Mouse (Mus musculus): ENCODE measurements at regions not wholly inside any gene's neighbourhood (a gene's known extent, or its start where the extent isn't known, plus 50 kb on each side); places are given as distances from the start of the nearest gene placed in this dataset.

GRCm38 (mm10) chr14:91658654-91659421 lies 2231.6 kb downstream of the Pcdh9 start:
- no peak for DNase-seq (ENCODE audit: low read depth, low spot score)

- peak; percentile 94 for DNase-seq (ENCODE audit: low read depth, low spot score)
Observed at GRCm38 (mm10) chr14:91656011-91656410, 2234.5 kb downstream of the Pcdh9 start.

DNA sequence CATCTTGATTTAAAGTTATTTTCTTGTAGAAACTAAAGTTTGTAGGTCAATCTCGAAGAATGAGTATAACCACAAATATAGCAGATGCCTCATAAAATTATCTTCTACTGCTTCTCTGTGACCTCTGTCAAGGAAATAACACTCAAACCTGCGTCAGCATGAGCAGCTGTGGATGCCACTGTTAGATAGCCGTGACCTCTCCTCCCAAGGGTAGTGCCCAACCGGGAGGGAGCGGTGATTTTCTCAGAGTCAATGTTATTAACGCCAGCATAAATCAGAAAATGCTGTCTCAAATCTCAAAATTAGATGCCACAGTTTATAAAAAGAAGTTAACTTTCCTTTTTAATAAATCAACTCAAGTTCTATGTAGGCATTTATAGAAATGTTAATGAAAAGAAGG lies 2259.5 kb downstream of the Pcdh9 start:
- DNase-seq (ENCODE audit: low read depth, low spot score) = no peak

DNA sequence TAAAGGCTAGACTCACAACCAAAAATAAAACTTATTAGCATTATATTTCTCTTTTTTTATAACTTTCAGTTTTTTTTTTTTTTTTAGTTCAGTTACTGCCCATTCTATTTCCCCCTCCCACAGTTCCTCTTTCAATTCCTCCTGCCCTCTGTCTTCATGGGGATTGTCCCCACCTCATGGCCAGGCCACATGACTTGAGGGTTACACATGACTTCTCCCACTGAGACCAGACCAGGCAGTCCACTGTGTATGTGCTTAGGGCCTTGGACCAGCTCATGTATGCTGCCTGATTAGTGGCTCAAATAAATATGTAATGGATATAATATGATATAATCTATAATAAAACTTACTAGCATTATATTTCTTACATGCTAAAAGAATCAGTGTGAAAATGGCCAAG lies 2276.1 kb downstream of the Pcdh9 start:
- no peak for DNase-seq (ENCODE audit: low read depth, low spot score)

GRCm38 (mm10) chr14:91604570-91604969 lies 2285.9 kb downstream of the Pcdh9 start:
- DNase-seq (ENCODE audit: low read depth, low spot score) = no peak

DNA sequence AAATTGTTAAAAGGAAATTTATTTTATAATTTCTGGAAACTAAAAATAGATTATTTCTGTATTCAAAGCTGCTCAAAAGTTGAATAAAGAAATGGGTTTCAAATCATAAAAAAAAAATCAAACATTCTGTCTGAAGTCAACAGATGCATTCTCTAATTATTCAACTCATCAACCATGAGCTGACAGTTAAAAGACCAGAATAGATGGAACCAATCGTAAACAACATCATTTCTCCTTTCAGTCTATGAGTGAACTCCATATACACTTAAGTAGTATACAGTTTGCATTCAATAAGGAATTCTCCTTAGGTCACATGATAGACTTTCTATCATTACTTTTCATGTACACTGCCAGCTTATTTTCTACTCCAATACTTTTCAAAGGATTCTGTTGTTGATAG lies 2308.0 kb downstream of the Pcdh9 start:
- DNase-seq (ENCODE audit: low read depth, low spot score) = no peak

DNA sequence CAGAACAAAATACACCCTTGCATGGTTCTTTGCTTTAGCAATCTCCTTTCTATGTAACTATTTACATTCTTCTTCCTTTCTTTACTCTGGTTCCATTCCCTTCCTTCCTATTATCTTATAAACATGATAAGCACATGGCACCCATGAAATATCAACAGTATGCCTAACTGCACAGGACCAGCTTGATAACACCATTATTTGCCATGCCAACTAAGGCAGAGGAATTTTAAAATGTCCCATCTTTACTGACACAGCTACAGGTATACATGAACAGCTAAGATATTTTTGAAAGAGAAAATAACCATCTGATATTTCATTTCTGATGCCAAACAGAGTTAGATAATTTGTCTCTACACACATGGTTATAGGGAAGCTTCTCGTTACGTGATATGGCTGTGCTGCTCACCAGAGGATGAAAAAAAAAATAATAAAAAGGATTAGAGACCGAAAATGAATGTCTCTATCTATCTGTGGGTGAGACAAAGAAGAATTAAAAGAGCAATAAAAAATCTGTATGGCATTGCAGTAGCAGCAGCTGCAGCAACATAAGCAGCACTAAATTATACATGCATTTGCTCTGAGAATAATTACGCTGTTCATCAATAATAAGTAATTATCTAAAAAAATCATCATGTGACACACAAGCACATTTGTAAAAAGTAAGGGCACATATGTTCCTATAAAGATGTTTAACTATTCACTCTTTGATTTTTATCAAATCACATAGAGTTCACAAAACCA lies 2308.6 kb downstream of the Pcdh9 start:
- DNase-seq (ENCODE audit: low read depth, low spot score) = no peak

DNA sequence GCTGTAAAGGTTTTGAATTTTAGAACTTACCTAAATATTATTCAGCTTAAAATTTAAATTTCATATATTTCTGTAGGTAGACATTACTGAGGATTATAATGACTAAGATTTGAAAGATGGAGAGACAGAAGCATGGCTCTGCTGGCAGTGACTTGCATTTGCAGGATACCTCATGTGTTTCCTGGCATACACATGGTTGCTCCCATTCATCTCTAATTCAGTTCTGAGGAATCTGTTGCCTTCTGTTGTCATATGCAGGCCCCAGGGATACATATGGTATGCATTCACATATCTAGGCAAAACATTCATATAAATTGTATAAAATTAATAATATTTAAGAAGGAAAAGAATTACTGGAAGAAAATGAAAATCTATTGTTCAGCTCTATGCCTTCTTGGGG lies 2321.4 kb downstream of the Pcdh9 start:
- no peak for DNase-seq (ENCODE audit: low read depth, low spot score)

DNA sequence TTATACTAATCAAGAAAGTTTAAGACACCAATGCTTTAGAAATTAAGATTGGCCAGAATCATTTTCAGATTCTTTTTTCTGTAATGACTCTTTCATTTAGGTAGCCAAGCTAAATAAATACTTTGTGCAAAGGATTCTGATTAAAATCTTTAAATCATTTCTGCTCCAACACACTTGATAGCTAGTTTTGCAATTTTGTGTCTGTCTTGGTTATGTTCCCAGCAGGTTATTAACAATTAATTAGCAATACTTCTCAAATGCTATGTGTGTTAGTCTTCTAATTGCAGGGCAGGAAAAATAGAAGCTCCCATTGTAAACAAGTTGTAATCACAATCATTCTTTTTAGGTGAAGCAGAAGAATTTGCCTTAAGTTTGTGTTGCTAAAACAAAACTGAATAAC lies 2351.3 kb downstream of the Pcdh9 start:
- DNase-seq (ENCODE audit: low read depth, low spot score) = no peak

- DNase-seq (ENCODE audit: low read depth, low spot score) = peak; percentile 71
Observed at GRCm38 (mm10) chr14:91534931-91535330, 2355.5 kb downstream of the Pcdh9 start.

- no peak for DNase-seq (ENCODE audit: low read depth, low spot score)
Observed at GRCm38 (mm10) chr14:91498449-91498848, 2392.0 kb downstream of the Pcdh9 start.

GRCm38 (mm10) chr14:91478358-91478870 lies 2412.1 kb downstream of the Pcdh9 start:
- peak; percentile 95 for DNase-seq (ENCODE audit: low read depth, low spot score)

DNA sequence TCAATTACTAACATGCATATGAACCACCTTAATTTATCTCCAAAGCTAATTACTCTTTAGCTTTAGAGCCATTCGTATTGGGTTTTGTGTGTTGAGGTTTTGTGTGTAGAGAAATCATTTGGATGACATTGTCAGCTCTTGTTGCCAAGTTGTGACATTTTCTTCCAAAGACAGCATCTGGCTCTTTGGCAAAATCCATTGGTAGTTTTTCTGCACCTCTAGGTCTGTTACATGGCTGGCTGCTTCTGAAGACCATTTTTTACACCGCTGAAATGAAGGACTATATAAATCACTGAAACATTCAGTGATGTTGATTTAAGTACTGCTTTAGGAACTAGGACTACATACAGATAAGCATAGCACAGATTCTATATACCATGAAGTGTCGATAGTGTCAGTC lies 2426.6 kb downstream of the Pcdh9 start:
- DNase-seq (ENCODE audit: low read depth, low spot score) = no peak

GRCm38 (mm10) chr14:91462671-91463070 lies 2427.8 kb downstream of the Pcdh9 start:
- DNase-seq (ENCODE audit: low read depth, low spot score) = no peak

GRCm38 (mm10) chr14:91458756-91459155 lies 2431.7 kb downstream of the Pcdh9 start:
- DNase-seq (ENCODE audit: low read depth, low spot score) = peak; percentile 92

Measured in R1 (cell line).